Mouse (Mus musculus) kidney, adult 2 months (tissue): ENCODE data around the gene Lyar. TPM values are rescaled to one million over a fixed set of nuclear protein-coding genes. Genes with fewer than 3 reads are reported as not detected.
A peak's percentile ranks its signal among the peaks of the same experiment; 100 is the strongest.

Experiments used
- DNase-seq: peaks from one replicate; pipeline ENCODE4 v3.0.0; 2021
- H3K27ac ChIP-seq: fragments of 200-500 bp; 2 replicates; pipeline ENCODE4 v1.5.1; 2012; ENCODE audit warnings: low read depth, low read length, control low read depth, inconsistent platforms; ENCODE audit not compliant: insufficient read depth
- H3K27me3 ChIP-seq: fragments of 200-500 bp; replicated peaks from 2 replicates; pipeline ENCODE4 v1.6.1; 2012; ENCODE audit warnings: mild to moderate bottlenecking, moderate library complexity, low read length, inconsistent platforms; ENCODE audit not compliant: control insufficient read depth, insufficient read depth
- H3K36me3 ChIP-seq: fragments of 200-500 bp; 2 replicates; pipeline ENCODE4 v1.6.1; 2012; ENCODE audit warnings: mild to moderate bottlenecking, moderate library complexity, low read length, inconsistent platforms; ENCODE audit not compliant: control insufficient read depth, insufficient read depth
- H3K4me1 ChIP-seq: fragments of 200-500 bp; 2 replicates; pipeline ENCODE4 v1.6.1; 2011; ENCODE audit warnings: low read length; ENCODE audit not compliant: control insufficient read depth, insufficient read depth
- H3K4me3 ChIP-seq: fragments of 200-500 bp; 2 replicates; pipeline ENCODE4 v1.5.1; 2011; ENCODE audit warnings: mild to moderate bottlenecking, low read depth, low read length, control low read depth; ENCODE audit not compliant: insufficient read depth
- CTCF ChIP-seq: fragments of 200-500 bp; conservative IDR thresholded peaks from 2 replicates; pipeline ENCODE4 v1.5.1; 2011; ENCODE audit warnings: low read depth, mild to moderate bottlenecking, control low read depth, low read length, moderate library complexity, mixed read lengths; ENCODE audit not compliant: insufficient read depth, insufficient read length
- POLR2A ChIP-seq: fragments of 200-500 bp; IDR thresholded peaks from one replicate; pipeline ENCODE4 v1.6.1; 2011; ENCODE audit warnings: low read depth, low read length, control low read depth
- WGBS: fragments of 180-500 bp; shearing (Covaris S2); methylation state at CpG from one replicate; pipeline ENCODE4 v1.1.7; 2018; 5-methylcytosine and 5-hydroxymethylcytosine counted together
- polyA plus RNA-seq: library from polyadenylated mRNA; depleted of rRNA; stranded (reverse); fragments of >200 nt; gene quantifications from 2 replicates; pipeline ENCODE4 v1.2.3, GENCODE M21; 2012

The Lyar gene
- polyA plus RNA-seq, 1 experiment, result 5.3 TPM

- Histone ChIP-seq H3K36me3 (no peaks in the 10 kb centered on the region), H3K4me1 (no peaks in the 10 kb centered on the region), H3K27me3 (no peaks in the 10 kb centered on the region), H3K27ac (no peak overlapping the region), H3K4me3 (no peak overlapping the region)
- no peak for TF ChIP-seq CTCF
- TF ChIP-seq POLR2A, result no peak
- WGBS, result 40% methylated on average over 4 of the region's 4 CpGs
- DNase-seq, result no peak
Measured at GRCm38 (mm10) chr5:38255195-38255594, 34.9 kb downstream of the Lyar start.

- H3K4me1 ChIP-seq, result no peaks in the 10 kb centered on the region
- H3K27ac ChIP-seq, result no peak overlapping the region
- TF ChIP-seq POLR2A (no peak), CTCF (no peak)
- no peak for DNase-seq
- no peak overlapping the region for H3K4me3 ChIP-seq
- H3K27me3 ChIP-seq, result no peaks in the 10 kb centered on the region
- WGBS, result 79% methylated on average over 3 of the region's 3 CpGs
- H3K36me3 ChIP-seq, result no peaks in the 10 kb centered on the region
Measured at GRCm38 (mm10) chr5:38255644-38256043, 35.4 kb downstream of the Lyar start.

GRCm38 (mm10) chr5:38256551-38256950, 36.3 kb downstream of the Lyar start:
- Histone ChIP-seq H3K4me3 (no peak overlapping the region), H3K36me3 (no peaks in the 10 kb centered on the region), H3K4me1 (no peaks in the 10 kb centered on the region), H3K27ac (no peak overlapping the region), H3K27me3 (no peaks in the 10 kb centered on the region)
- 93% methylated on average over 1 of the region's 1 CpGs for whole genome bisulfite sequencing
- DNase-seq, result no peak
- TF ChIP-seq CTCF (no peak), POLR2A (no peak)

GRCm38 (mm10) chr5:38258034-38258772, 37.9 kb downstream of the Lyar start:
- Histone ChIP-seq H3K4me1 (no peaks in the 10 kb centered on the region), H3K4me3 (no peak overlapping the region), H3K36me3 (no peaks in the 10 kb centered on the region; the same call in 1 of the 2 replicates), H3K27me3 (no peaks in the 10 kb centered on the region), H3K27ac (no peak overlapping the region)
- 50% methylated on average over 8 of the region's 8 CpGs for WGBS
- no peak for DNase-seq
- TF ChIP-seq POLR2A (no peak), CTCF (no peak)

- TF ChIP-seq POLR2A (no peak), CTCF (no peak)
Measured at GRCm38 (mm10) chr5:38258773-38259146, 38.5 kb downstream of the Lyar start.

GRCm38 (mm10) chr5:38259455-38260106, 39.3 kb downstream of the Lyar start:
- no peak for TF ChIP-seq CTCF
- TF ChIP-seq POLR2A, result no peak
- H3K27me3 ChIP-seq, result no peaks in the 10 kb centered on the region
- 40% methylated on average over 9 of the region's 9 CpGs for WGBS
- H3K27ac ChIP-seq, result peak overlapping the region; percentile 79
- H3K4me3 ChIP-seq, result peak overlapping the region; percentile 96
- no peak for DNase-seq
- H3K4me1 ChIP-seq, result no peaks in the 10 kb centered on the region
- H3K36me3 ChIP-seq, result no peaks in the 10 kb centered on the region; the same call in 1 of the 2 replicates

More at GRCm38 (mm10) chr5:38258773-38259146, 38.5 kb downstream of the Lyar start:
- no peaks in the 10 kb centered on the region for H3K27me3 ChIP-seq
- no peak overlapping the region for H3K27ac ChIP-seq
- WGBS, result 63% methylated on average over 5 of the region's 5 CpGs
- no peaks in the 10 kb centered on the region for H3K4me1 ChIP-seq
- H3K4me3 ChIP-seq, result no peak overlapping the region
- no peak for DNase-seq
- no peaks in the 10 kb centered on the region; the same call in 1 of the 2 replicates for H3K36me3 ChIP-seq

GRCm38 (mm10) chr5:38260107-38260682, 39.9 kb downstream of the Lyar start, which contains the start of gene Tmem128:
TSS of gene Tmem128 (plus strand) at chr5:38260185.
- Histone ChIP-seq H3K36me3 (no peaks in the 10 kb centered on the region; the same call in 1 of the 2 replicates), H3K27me3 (no peaks in the 10 kb centered on the region), H3K4me3 (peak within 1 kb of the TSS; percentile 96), H3K4me1 (no peaks in the 10 kb centered on the region), H3K27ac (peak within 1 kb of the TSS; percentile 79)
- peak; percentile 73 for DNase-seq
- TF ChIP-seq POLR2A (peak; percentile 79), CTCF (no peak)
- under 1% methylated on average over 40 of the region's 40 CpGs for WGBS
